Mouse (Mus musculus): ENCODE data around the gene Ptprr.
A peak's percentile ranks its signal among the peaks of the same experiment; 100 is the strongest.

- peak; percentile 32 for TF ChIP-seq CTCF (conservative IDR thresholded peaks at IDR 0.05; ENCODE audit: insufficient read depth, insufficient read length, low read depth, low read length)
- no peak for TF ChIP-seq POLR2A (IDR thresholded peaks at IDR 0.05; ENCODE audit: low read depth, low read length)
These were observed 179.5 kb downstream of the Ptprr start for GRCm38 (mm10) chr10:116197416-116197939.
